Mouse (Mus musculus): ENCODE measurements around the gene Nit1. TPM values are rescaled to one million over a fixed set of nuclear protein-coding genes. Genes with fewer than 3 reads are reported as not detected.

Gene Nit1
- 27.6 and 32.2 TPM in 2 replicates for polyA plus RNA-seq (2015; fragmentation: Nextera tagmentation; extraction: Ambion mirVana)

DNA sequence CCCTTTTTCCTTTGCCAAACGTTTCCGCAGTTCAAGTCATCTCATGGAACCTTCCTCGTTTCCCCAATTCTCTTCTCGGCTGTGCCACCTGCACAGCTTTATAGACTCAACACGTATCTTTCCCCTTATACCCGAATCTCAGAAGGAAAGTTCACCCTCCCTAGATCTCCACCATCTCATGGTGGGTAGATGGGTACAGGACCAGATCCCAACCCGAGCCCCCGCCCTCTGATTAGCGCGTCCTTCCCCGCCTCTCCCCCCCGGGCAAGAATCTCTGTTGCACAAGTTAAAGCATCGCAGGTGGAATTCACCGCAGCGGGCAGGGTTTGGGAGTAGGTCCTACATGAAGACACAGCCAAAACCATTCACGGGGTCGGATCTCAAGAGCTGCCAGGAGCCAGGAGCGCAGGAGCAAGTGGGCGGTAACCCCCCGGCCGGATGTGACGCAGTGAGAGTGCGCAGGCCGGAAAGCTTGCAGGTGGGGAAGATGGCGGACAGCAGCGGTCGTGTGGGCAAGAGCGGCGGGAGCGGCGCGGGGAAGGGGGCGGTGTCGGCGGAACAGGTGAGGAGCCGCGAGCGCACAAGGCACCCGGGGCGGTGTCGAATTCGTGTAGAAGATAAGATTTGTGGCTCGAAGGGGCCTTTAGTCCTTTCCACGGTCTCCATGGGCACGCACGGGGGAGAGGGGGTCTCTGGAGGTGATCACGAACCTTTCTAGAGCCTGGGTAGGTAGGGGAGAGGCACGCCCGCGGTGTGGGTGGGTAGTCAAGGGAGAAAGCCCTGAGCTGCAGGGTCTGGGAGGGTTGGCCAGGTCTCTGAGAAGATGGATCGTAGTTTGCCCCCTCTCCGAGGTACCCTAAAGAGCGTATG, at the start of gene Nit1, which contains the start of gene Pfdn2:
Nit1 (minus strand) TSS at position 422 of the 870 bp plus-strand sequence.
Pfdn2 (plus strand) TSS at position 446 of the 870 bp plus-strand sequence.

DNA sequence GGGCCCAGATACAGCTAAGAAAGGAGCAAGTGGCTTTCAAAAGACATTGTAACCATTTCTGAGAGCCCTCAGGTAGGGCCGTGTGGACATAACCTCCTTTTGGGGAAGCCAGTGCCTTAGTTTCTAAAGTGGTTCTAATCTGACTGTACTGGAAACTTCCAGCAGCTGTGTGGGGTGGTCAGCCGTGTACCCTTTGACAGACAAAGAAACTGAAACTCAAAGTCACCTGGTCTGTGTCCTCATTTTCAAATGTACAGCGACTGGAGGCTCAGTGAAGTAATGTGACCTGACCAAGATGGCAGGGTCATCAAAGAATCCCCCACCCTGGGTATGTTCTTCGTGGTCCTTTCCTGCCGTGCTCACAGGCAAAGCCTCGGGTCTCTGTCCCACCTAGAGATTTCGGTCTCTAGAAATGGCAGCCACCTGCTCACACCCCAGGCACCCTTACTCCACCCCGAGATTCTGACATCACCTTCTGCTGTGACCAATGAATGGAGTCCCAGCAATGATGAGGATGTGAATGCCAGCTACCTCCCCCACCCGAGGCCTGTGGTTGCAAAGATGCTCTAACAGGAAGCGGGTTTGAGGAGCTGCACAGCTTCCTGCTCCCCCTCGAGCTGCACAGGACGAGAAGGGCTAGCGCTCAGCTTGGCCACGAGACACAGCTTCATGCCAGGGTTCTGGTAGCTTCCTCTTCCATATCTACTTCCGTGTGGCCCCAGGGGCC, 43.1 kb upstream of the Nit1 start, which contains the start of gene Arhgap30:
Arhgap30 (plus strand) TSS at position 579 of the 727 bp plus-strand sequence.

DNA sequence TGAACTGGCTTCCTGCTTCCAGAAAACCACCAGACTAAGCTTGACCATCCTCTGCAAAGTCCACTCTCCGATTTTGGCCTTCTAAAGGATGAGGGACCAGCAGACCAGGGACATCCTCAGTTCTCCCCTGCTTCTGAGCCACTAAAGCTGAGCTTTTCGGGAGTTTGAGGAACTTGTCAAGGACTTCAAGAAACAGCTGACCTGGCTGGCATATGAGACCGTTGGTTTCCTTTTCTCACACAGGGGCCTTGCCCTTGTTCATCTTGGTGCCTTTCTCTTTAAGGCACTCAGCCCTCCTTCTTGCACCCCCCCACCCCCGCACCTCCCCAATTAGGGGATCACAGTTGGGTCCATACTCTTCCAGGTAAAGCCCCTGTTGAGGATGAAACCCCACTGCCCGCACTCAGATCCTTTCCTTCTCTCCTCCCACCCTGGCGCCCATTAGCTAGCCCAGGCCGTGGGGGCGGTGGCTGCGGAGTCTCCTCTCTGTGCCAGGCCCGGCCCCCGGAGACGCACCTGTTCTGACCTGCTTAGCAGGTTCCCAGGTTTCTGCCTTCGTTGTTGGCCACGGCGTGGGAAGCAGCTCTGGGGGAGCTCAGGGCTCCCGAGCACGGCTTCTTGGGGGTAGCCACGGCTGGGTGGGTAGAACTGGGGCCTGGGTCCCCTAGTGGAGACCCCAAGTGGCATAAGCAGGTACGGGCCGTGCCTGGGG, 24.6 kb upstream of the Nit1 start, which contains the start of gene Nectin4:
Nectin4 (plus strand) TSS at position 255 of the 712 bp plus-strand sequence.

DNA sequence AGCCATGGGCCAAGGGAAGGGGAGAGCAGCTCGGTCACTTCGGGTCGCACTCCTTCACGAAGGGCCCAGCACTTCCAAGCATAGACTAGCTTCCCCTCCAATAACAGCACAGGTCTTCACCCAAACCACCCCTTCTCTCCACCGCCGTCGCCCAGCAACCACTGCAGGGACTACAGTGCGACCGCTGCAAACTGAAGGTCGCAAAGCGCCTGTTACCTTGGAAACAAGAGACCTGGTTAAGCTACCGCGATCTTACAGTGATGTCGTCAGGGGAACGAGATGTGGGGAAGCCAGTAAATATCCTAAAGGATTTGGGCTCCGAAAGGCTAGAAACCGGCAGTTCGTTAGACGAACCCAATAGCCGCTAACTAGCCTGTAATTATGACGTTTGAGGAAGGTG, 15.2 kb upstream of the Nit1 start, which contains the start of gene Klhdc9:
Klhdc9 (minus strand) TSS at position 143 of the 400 bp plus-strand sequence.

DNA sequence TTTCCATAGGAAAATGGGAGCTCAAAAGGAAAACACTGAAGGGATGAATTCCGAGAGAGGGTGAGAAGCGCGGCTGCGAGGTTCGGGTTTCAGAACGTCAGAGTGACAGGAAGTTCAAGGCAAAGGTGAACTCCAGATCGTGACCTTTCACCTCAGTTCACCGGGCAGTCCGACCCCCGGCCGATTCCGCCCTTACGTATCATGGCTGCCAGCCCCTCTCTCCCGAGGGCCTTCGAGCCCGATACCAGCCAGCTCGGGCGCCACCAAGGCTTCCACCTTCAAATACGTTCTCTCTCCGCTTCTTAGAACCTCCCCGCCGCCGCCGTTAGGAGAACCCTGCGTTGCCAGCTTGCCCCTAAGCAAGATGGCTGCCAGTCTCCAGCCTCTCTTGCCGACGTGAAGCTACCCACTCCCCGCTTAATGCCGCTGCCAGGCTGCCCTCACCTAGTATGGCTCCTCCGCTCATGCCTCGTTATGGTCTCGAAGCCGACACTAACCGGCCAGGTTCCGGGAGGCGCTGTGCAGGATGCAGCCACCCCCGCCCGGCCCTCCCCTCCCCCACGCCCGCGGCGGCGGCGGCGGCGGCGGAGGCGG, 16.5 kb downstream of the Nit1 start, which contains the start of gene Dedd:
Dedd (plus strand) TSS at position 307 of the 594 bp plus-strand sequence.

DNA sequence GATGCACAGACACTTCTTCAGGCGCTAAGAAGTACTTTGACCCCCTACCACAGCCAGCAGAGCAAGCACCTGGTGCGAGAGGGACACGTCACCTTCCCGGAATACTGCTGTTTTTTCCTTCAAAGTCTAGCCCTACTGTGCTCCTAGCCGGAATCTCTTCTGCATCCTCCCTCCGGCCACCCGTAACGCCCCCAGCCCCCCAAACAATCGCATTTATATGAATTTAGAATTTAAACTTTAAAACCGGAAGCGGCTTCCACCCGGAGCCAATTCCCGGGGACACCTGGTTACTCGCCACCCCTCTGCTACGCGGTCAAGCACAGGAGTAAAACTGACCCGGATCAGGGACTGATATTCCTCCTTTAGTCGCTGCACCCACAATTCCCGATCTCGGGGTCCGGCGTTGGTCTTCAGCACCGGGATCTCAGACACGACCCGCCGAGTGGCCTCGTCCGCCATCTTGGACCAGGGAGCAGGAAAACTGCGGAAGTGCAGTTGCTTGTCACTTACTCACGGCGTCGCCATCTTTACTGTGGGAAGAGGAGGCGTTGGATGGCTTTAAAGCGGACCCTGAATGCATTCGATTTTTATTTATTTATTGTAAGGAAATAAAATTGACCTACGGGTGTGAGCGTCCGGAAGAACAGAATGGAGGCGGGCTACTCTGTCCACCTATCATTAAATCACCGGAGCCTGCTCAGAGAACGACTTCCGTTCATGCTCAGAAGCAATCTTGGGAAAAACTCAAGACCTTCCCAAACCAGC, 51.0 kb downstream of the Nit1 start, which contains the start of gene Ufc1:
Ufc1 (minus strand) TSS at position 727 of the 765 bp plus-strand sequence.

Other genes starting within 250 kb of the Nit1 start
- gene Cfap126, start 231.7 kb downstream of the Nit1 start, polyA plus RNA-seq (2015; fragmentation: Nextera tagmentation; extraction: Ambion mirVana) = 1.7 and 1.8 TPM in 2 replicates
- gene Sdhc, start 195.0 kb downstream of the Nit1 start, polyA plus RNA-seq (2015; fragmentation: Nextera tagmentation; extraction: Ambion mirVana) = 450 and 454 TPM in 2 replicates
- 35.1 and 37.5 TPM in 2 replicates for gene Mpz, start 194.9 kb downstream of the Nit1 start, polyA plus RNA-seq (2015; fragmentation: Nextera tagmentation; extraction: Ambion mirVana)
- 4.4 and 6.3 TPM in 2 replicates for gene Pcp4l1, start 149.4 kb downstream of the Nit1 start, polyA plus RNA-seq (2015; fragmentation: Nextera tagmentation; extraction: Ambion mirVana)
- gene Nr1i3, start 131.7 kb downstream of the Nit1 start, polyA plus RNA-seq (2015; fragmentation: Nextera tagmentation; extraction: Ambion mirVana) = 0.22 and 0.23 TPM in 2 replicates
- 25.0 and 27.9 TPM in 2 replicates for gene Tomm40l, start 123.1 kb downstream of the Nit1 start, polyA plus RNA-seq (2015; fragmentation: Nextera tagmentation; extraction: Ambion mirVana)
- gene Apoa2, start 120.6 kb downstream of the Nit1 start, polyA plus RNA-seq (2015; fragmentation: Nextera tagmentation; extraction: Ambion mirVana) = 8.5 and 10.4 TPM in 2 replicates
- gene Fcer1g, start 111.3 kb downstream of the Nit1 start, polyA plus RNA-seq (2015; fragmentation: Nextera tagmentation; extraction: Ambion mirVana) = 73.3 and 108 TPM in 2 replicates
- gene Adamts4, start 95.2 kb downstream of the Nit1 start, polyA plus RNA-seq (2015; fragmentation: Nextera tagmentation; extraction: Ambion mirVana) = 6.3 and 7.5 TPM in 2 replicates
- 474 and 493 TPM in 2 replicates for gene Ndufs2, start 94.3 kb downstream of the Nit1 start, polyA plus RNA-seq (2015; fragmentation: Nextera tagmentation; extraction: Ambion mirVana)
- gene B4galt3, start 75.3 kb downstream of the Nit1 start, polyA plus RNA-seq (2015; fragmentation: Nextera tagmentation; extraction: Ambion mirVana) = 23.7 and 25.4 TPM in 2 replicates
- gene Ppox, start 64.5 kb downstream of the Nit1 start, polyA plus RNA-seq (2015; fragmentation: Nextera tagmentation; extraction: Ambion mirVana) = 18.2 and 22.7 TPM in 2 replicates
- gene Usp21, start 57.7 kb downstream of the Nit1 start, polyA plus RNA-seq (2015; fragmentation: Nextera tagmentation; extraction: Ambion mirVana) = 23.7 and 24.2 TPM in 2 replicates
- gene Ufc1, start 50.6 kb downstream of the Nit1 start, polyA plus RNA-seq (2015; fragmentation: Nextera tagmentation; extraction: Ambion mirVana) = 77.6 and 87.2 TPM in 2 replicates
- 31.9 and 35.7 TPM in 2 replicates for gene Dedd, start 16.5 kb downstream of the Nit1 start, polyA plus RNA-seq (2015; fragmentation: Nextera tagmentation; extraction: Ambion mirVana)
- 98.8 and 101 TPM in 2 replicates for gene Pfdn2, start within 50 bp of the Nit1 start, polyA plus RNA-seq (2015; fragmentation: Nextera tagmentation; extraction: Ambion mirVana)
- 1.3 and 1.7 TPM in 2 replicates for gene Klhdc9, start 15.2 kb upstream of the Nit1 start, polyA plus RNA-seq (2015; fragmentation: Nextera tagmentation; extraction: Ambion mirVana)
- 0.24 and 1.5 TPM in 2 replicates for gene Nectin4, start 24.5 kb upstream of the Nit1 start, polyA plus RNA-seq (2015; fragmentation: Nextera tagmentation; extraction: Ambion mirVana)
- 1.8 and 2.5 TPM in 2 replicates for gene Arhgap30, start 43.3 kb upstream of the Nit1 start, polyA plus RNA-seq (2015; fragmentation: Nextera tagmentation; extraction: Ambion mirVana)
- 34.2 and 34.8 TPM in 2 replicates for gene Usf1, start 65.7 kb upstream of the Nit1 start, polyA plus RNA-seq (2015; fragmentation: Nextera tagmentation; extraction: Ambion mirVana)
- gene Tstd1, start 73.2 kb upstream of the Nit1 start, polyA plus RNA-seq (2015; fragmentation: Nextera tagmentation; extraction: Ambion mirVana) = 1.1 and 1.5 TPM in 2 replicates
- 20.5 and 28.3 TPM in 2 replicates for gene F11r, start 91.9 kb upstream of the Nit1 start, polyA plus RNA-seq (2015; fragmentation: Nextera tagmentation; extraction: Ambion mirVana)
- 11.3 and 13.8 TPM in 2 replicates for gene Alyref2, start 157.8 kb upstream of the Nit1 start, polyA plus RNA-seq (2015; fragmentation: Nextera tagmentation; extraction: Ambion mirVana)
- gene Itln1, start 189.6 kb upstream of the Nit1 start, polyA plus RNA-seq (2015; fragmentation: Nextera tagmentation; extraction: Ambion mirVana) = not detected in 2 replicates
- 0.16 TPM in 1 of 2 replicates, not detected in the other for gene Cd244a, start 213.5 kb upstream of the Nit1 start, polyA plus RNA-seq (2015; fragmentation: Nextera tagmentation; extraction: Ambion mirVana)

Data from skeletal muscle tissue, postnatal 0 days (tissue).